In genomic region chr2:27572928-27573627, GRCm38 (mm10) we compare ENCODE assay signal across 8 mouse cellular contexts. TPM values are rescaled to one million over a fixed set of nuclear protein-coding genes. Genes with fewer than 3 reads are reported as not detected.
A peak's percentile ranks its signal among the peaks of the same experiment; 100 is the strongest.
DNase-seq lines count a peak whose midpoint lies in the region; ATAC-seq and TF ChIP-seq lines count a peak whose summit lies in the region.

No protein-coding gene starts in this region.

- intact Hi-C loops in heart, adult 2 months (cut with DNase I) = loop anchor here (5.0 kb wide), 1 partner anchor 104 kb away; the partner anchor contains the start of gene Rxra
- intact Hi-C loops in left cerebral cortex, postnatal 36 days (cut with DNase I) = no loop called here

- TF ChIP-seq CTCF in heart, adult 2 months (IDR thresholded peaks at IDR 0.05) = no peak
- TF ChIP-seq CTCF in midbrain, postnatal 0 days (IDR thresholded peaks at IDR 0.05) = no peak

- H3K79me2 ChIP-seq in heart, adult 2 months (replicated peaks; ENCODE audit: control insufficient read depth, insufficient read depth, low read length) = no peaks in the 10 kb centered on the region

- H3K4me3 ChIP-seq in embryonic facial prominence, embryonic 11.5 days (ENCODE audit: low read depth, low read length) = no peak overlapping the region
- no peak overlapping the region for H3K4me3 ChIP-seq in heart, adult 2 months
- H3K4me3 ChIP-seq in midbrain, postnatal 0 days (ENCODE audit: low read depth, low read length) = no peak overlapping the region

- TF ChIP-seq POLR2A in heart, adult 2 months (IDR thresholded peaks at IDR 0.05; ENCODE audit: insufficient read depth, low read depth, low read length) = no peak

- H3K9me3 ChIP-seq in embryonic facial prominence, embryonic 11.5 days (replicated peaks; ENCODE audit: control insufficient read depth, low read length) = no peaks in the 10 kb centered on the region
- no peaks in the 10 kb centered on the region for H3K9me3 ChIP-seq in midbrain, postnatal 0 days (ENCODE audit: low read length)

- WGBS in embryonic facial prominence, embryonic 11.5 days = 67% methylated on average over 18 of the region's 18 CpGs
- 26% methylated on average over 18 of the region's 18 CpGs for WGBS in heart, adult 2 months
- 18% methylated on average over 18 of the region's 18 CpGs for WGBS in midbrain, postnatal 0 days

- no peak overlapping the region for H3K9ac ChIP-seq in embryonic facial prominence, embryonic 11.5 days (replicated peaks; ENCODE audit: low read length)
- no peak overlapping the region for H3K9ac ChIP-seq in heart, adult 2 months (ENCODE audit: low read depth, low read length)
- no peak overlapping the region for H3K9ac ChIP-seq in midbrain, postnatal 0 days (replicated peaks; ENCODE audit: low read length, poor library complexity, severe bottlenecking)

- no peak for ATAC-seq in embryonic facial prominence, embryonic 11.5 days (replicated peaks; ENCODE audit: insufficient number of reproducible peaks, low FRiP score, low TSS enrichment, low read depth)
- peak; percentile 92 for ATAC-seq in midbrain, postnatal 0 days (ENCODE audit: low FRiP score)

- H3K27me3 ChIP-seq in embryonic facial prominence, embryonic 11.5 days (ENCODE audit: control insufficient read depth, insufficient read depth, low read length) = no peaks in the 10 kb centered on the region
- H3K27me3 ChIP-seq in heart, adult 2 months (ENCODE audit: control insufficient read depth, insufficient read depth, low read length) = no peaks in the 10 kb centered on the region
- H3K27me3 ChIP-seq in midbrain, postnatal 0 days (ENCODE audit: insufficient read depth, low read length) = no peaks in the 10 kb centered on the region

- H3K4me2 ChIP-seq in embryonic facial prominence, embryonic 11.5 days (ENCODE audit: low read depth, low read length) = no peak overlapping the region
- H3K4me2 ChIP-seq in midbrain, postnatal 0 days (ENCODE audit: low read depth, low read length, poor library complexity, severe bottlenecking) = peak overlapping the region; percentile 32

- H3K4me1 ChIP-seq in embryonic facial prominence, embryonic 11.5 days (ENCODE audit: control insufficient read depth, insufficient read depth, low read length) = no peaks in the 10 kb centered on the region
- peaks cover 8% of the 10 kb centered on the region for H3K4me1 ChIP-seq in heart, adult 2 months (ENCODE audit: control insufficient read depth, insufficient read depth, low read length)
- peaks cover 12% of the 10 kb centered on the region for H3K4me1 ChIP-seq in midbrain, postnatal 0 days (ENCODE audit: insufficient read depth, low read length)

- no peak overlapping the region for H3K27ac ChIP-seq in embryonic facial prominence, embryonic 11.5 days (replicated peaks; ENCODE audit: low read depth, low read length)
- H3K27ac ChIP-seq in heart, adult 2 months = peak overlapping the region; percentile 34
- H3K27ac ChIP-seq in midbrain, postnatal 0 days (ENCODE audit: low read depth, low read length) = peak overlapping the region; percentile 79

- peak; percentile 60 to 61 for DNase-seq in cerebellum, postnatal 10 days
- DNase-seq in cerebellum, adult 8-10 months = no peak
- peak; percentile 72 for DNase-seq in embryonic facial prominence, embryonic 11.5 days (ENCODE audit: low spot score)
- DNase-seq in heart, adult 2 months = peak; percentile 76 to 83
- peak; percentile 49 for DNase-seq in kidney, adult 18-20 months
- DNase-seq in left cerebral cortex, postnatal 36 days (ENCODE audit: low spot score in 2 of 2) = peak; percentile 76 to 83
- peak; percentile 95 for DNase-seq in midbrain, postnatal 0 days (ENCODE audit: low spot score)
- no peak for DNase-seq in spleen, adult 18-20 months

- no peaks in the 10 kb centered on the region for H3K36me3 ChIP-seq in embryonic facial prominence, embryonic 11.5 days (replicated peaks; ENCODE audit: control insufficient read depth, insufficient read depth, low read depth, low read length)
- H3K36me3 ChIP-seq in heart, adult 2 months (ENCODE audit: control insufficient read depth, insufficient read depth, low read length) = no peaks in the 10 kb centered on the region
- no peaks in the 10 kb centered on the region for H3K36me3 ChIP-seq in midbrain, postnatal 0 days (ENCODE audit: insufficient read depth, low read length)

- 0 out of 2 replicates have a peak, but pooled peaks have one; percentile 15 for TF ChIP-seq EP300 in heart, adult 2 months (IDR thresholded peaks at IDR 0.05; ENCODE audit: insufficient read depth, low read depth, low read length)

RNA-seq across cellular contexts. Expression of gene Wdr5, which starts 58.1 kb away (rescaled TPM):
- 65.5 and 74.4 TPM in 2 replicates for polyA plus RNA-seq in embryonic facial prominence, embryonic 11.5 days (2014; fragmentation: Nextera tagmentation; extraction: Ambion mirVana)
- 10 to 100 TPM; 24.0 to 24.8 TPM for total RNA-seq in heart, adult 2 months (2021)
- 18.6 and 27.4 TPM in 2 replicates for polyA plus RNA-seq in heart, adult 2 months (2012; rRNA removed)
- total RNA-seq in left cerebral cortex, postnatal 36 days (2021) = 10 to 100 TPM; 24.2 to 28.5 TPM
- total RNA-seq in midbrain, postnatal 0 days (2014; rRNA removed) = 48.9 and 50.1 TPM in 2 replicates
- polyA plus RNA-seq in midbrain, postnatal 0 days (2015; fragmentation: Nextera tagmentation; extraction: Ambion mirVana) = 34.5 and 35.4 TPM in 2 replicates

Comparison
In these comparisons a context has a peak if more than half of its experiments do, and no peak if none do; other contexts are left out.
1. DNase-seq: peak in cerebellum, postnatal 10 days (2 of 2), embryonic facial prominence, embryonic 11.5 days (single experiment), heart, adult 2 months (2 of 2), kidney, adult 18-20 months (single experiment), left cerebral cortex, postnatal 36 days (2 of 2) and midbrain, postnatal 0 days (single experiment); none in cerebellum, adult 8-10 months (single experiment) and spleen, adult 18-20 months (0 of 2).